Mouse (Mus musculus): ENCODE data around the gene Kantr.

The Kantr gene

GRCm38 (mm10) chrX:152271189-152271588, 56.1 kb downstream of the Kantr start:
- peak; percentile 11 for DNase-seq
